Mouse (Mus musculus): Measurements from ENCODE around the gene Hist2h2be. TPM values are rescaled to one million over a fixed set of nuclear protein-coding genes. Genes with fewer than 3 reads are reported as not detected.
A peak's percentile ranks its signal among the peaks of the same experiment; 100 is the strongest.
"Not testable (repeated sequence)": the region's sequence is repeated elsewhere in the genome, so short reads cannot be mapped to it uniquely, and the experiment has no call there.

The Hist2h2be gene
- polyA plus RNA-seq, 1 experiment from 2014 or later: 9.4 TPM

GRCm38 (mm10) chr3:96231758-96232120, 10.8 kb downstream of the Hist2h2be start:
- no peak overlapping the region for H3K4me2 ChIP-seq (ENCODE audit: low read depth, low read length)
- no peak overlapping the region for H3K4me3 ChIP-seq (ENCODE audit: low read length)
- no peak overlapping the region for H3K9ac ChIP-seq (ENCODE audit: low read length)
- H3K9me3 ChIP-seq (replicated peaks; ENCODE audit: control insufficient read depth, low read length): no peaks in the 10 kb centered on the region
- no peaks in the 10 kb centered on the region for H3K36me3 ChIP-seq (ENCODE audit: control insufficient read depth, insufficient read depth)
- H3K27ac ChIP-seq (ENCODE audit: low read length): no peak overlapping the region
- ATAC-seq (replicated peaks; ENCODE audit: extremely low read depth, insufficient read depth, low FRiP score): no peak
- H3K4me1 ChIP-seq (ENCODE audit: control insufficient read depth, insufficient read depth, low read length): no peaks in the 10 kb centered on the region
- WGBS: 41% methylated on average over 2 of the region's 2 CpGs
- H3K27me3 ChIP-seq (ENCODE audit: control insufficient read depth, insufficient read depth, low read length): no peaks in the 10 kb centered on the region

- ATAC-seq (replicated peaks; ENCODE audit: extremely low read depth, insufficient read depth, low FRiP score): no peak
- Histone ChIP-seq H3K4me2 (ENCODE audit: low read depth, low read length) (no peak overlapping the region), H3K9me3 (replicated peaks; ENCODE audit: control insufficient read depth, low read length) (no peaks in the 10 kb centered on the region), H3K27ac (ENCODE audit: low read length) (no peak overlapping the region), H3K4me3 (ENCODE audit: low read length) (no peak overlapping the region), H3K9ac (ENCODE audit: low read length) (no peak overlapping the region), H3K36me3 (ENCODE audit: control insufficient read depth, insufficient read depth) (no peaks in the 10 kb centered on the region), H3K4me1 (ENCODE audit: control insufficient read depth, insufficient read depth, low read length) (peaks cover 7% of the 10 kb centered on the region), H3K27me3 (ENCODE audit: control insufficient read depth, insufficient read depth, low read length) (no peaks in the 10 kb centered on the region)
- 89% methylated on average over 2 of the region's 2 CpGs for WGBS
These were observed 14.0 kb downstream of the Hist2h2be start for GRCm38 (mm10) chr3:96234914-96235313.

- peaks cover 9% of the 10 kb centered on the region for H3K4me1 ChIP-seq (ENCODE audit: control insufficient read depth, insufficient read depth, low read length)
These were observed 14.9 kb downstream of the Hist2h2be start for GRCm38 (mm10) chr3:96235836-96236235.

GRCm38 (mm10) chr3:96236834-96237334, 16.0 kb downstream of the Hist2h2be start:
- no peaks in the 10 kb centered on the region for H3K27me3 ChIP-seq (ENCODE audit: control insufficient read depth, insufficient read depth, low read length)
- H3K27ac ChIP-seq (ENCODE audit: low read length): no peak overlapping the region
- 78% methylated on average over 4 of the region's 4 CpGs for WGBS
- ATAC-seq (replicated peaks; ENCODE audit: extremely low read depth, insufficient read depth, low FRiP score): no peak
- H3K4me3 ChIP-seq (ENCODE audit: low read length): peak overlapping the region; percentile 56
- no peaks in the 10 kb centered on the region for H3K9me3 ChIP-seq (replicated peaks; ENCODE audit: control insufficient read depth, low read length)
- H3K9ac ChIP-seq (ENCODE audit: low read length): peak overlapping the region; percentile 71
- no peaks in the 10 kb centered on the region for H3K36me3 ChIP-seq (ENCODE audit: control insufficient read depth, insufficient read depth)
- peaks cover 10% of the 10 kb centered on the region for H3K4me1 ChIP-seq (ENCODE audit: control insufficient read depth, insufficient read depth, low read length)
- H3K4me2 ChIP-seq (ENCODE audit: low read depth, low read length): peak overlapping the region; percentile 64

More at GRCm38 (mm10) chr3:96235836-96236235, 14.9 kb downstream of the Hist2h2be start:
- Histone ChIP-seq H3K4me2 (ENCODE audit: low read depth, low read length) (no peak overlapping the region), H3K9me3 (replicated peaks; ENCODE audit: control insufficient read depth, low read length) (no peaks in the 10 kb centered on the region), H3K27ac (ENCODE audit: low read length) (no peak overlapping the region), H3K9ac (ENCODE audit: low read length) (no peak overlapping the region), H3K27me3 (ENCODE audit: control insufficient read depth, insufficient read depth, low read length) (no peaks in the 10 kb centered on the region), H3K36me3 (ENCODE audit: control insufficient read depth, insufficient read depth) (no peaks in the 10 kb centered on the region), H3K4me3 (ENCODE audit: low read length) (no peak overlapping the region)
- WGBS: 47% methylated on average over 3 of the region's 3 CpGs
- ATAC-seq (replicated peaks; ENCODE audit: extremely low read depth, insufficient read depth, low FRiP score): no peak

GRCm38 (mm10) chr3:96237335-96237903, 16.5 kb downstream of the Hist2h2be start:
- no peak for ATAC-seq (replicated peaks; ENCODE audit: extremely low read depth, insufficient read depth, low FRiP score)
- H3K4me2 ChIP-seq (ENCODE audit: low read depth, low read length): peak overlapping the region; percentile 64
- WGBS: 28% methylated on average over 7 of the region's 7 CpGs

GRCm38 (mm10) chr3:96237904-96238511, 17.1 kb downstream of the Hist2h2be start:
- Histone ChIP-seq H3K9me3 (replicated peaks; ENCODE audit: control insufficient read depth, low read length) (no peaks in the 10 kb centered on the region), H3K9ac (ENCODE audit: low read length) (peak overlapping the region; percentile 71), H3K4me2 (ENCODE audit: low read depth, low read length) (peak overlapping the region; percentile 64), H3K27me3 (ENCODE audit: control insufficient read depth, insufficient read depth, low read length) (no peaks in the 10 kb centered on the region), H3K27ac (ENCODE audit: low read length) (peak overlapping the region; percentile 63), H3K4me1 (ENCODE audit: control insufficient read depth, insufficient read depth, low read length) (peaks cover 10% of the 10 kb centered on the region), H3K4me3 (ENCODE audit: low read length) (peak overlapping the region; percentile 56), H3K36me3 (ENCODE audit: control insufficient read depth, insufficient read depth) (no peaks in the 10 kb centered on the region)
- ATAC-seq (replicated peaks; ENCODE audit: extremely low read depth, insufficient read depth, low FRiP score): no peak
- WGBS: under 1% methylated on average over 12 of the region's 12 CpGs

More at GRCm38 (mm10) chr3:96237335-96237903, 16.5 kb downstream of the Hist2h2be start:
- H3K9ac ChIP-seq (ENCODE audit: low read length): peak overlapping the region; percentile 71
- H3K9me3 ChIP-seq (replicated peaks; ENCODE audit: control insufficient read depth, low read length): no peaks in the 10 kb centered on the region
- peaks cover 10% of the 10 kb centered on the region for H3K4me1 ChIP-seq (ENCODE audit: control insufficient read depth, insufficient read depth, low read length)
- H3K27ac ChIP-seq (ENCODE audit: low read length): peak overlapping the region; percentile 25; the same call in 1 of the 2 replicates
- H3K27me3 ChIP-seq (ENCODE audit: control insufficient read depth, insufficient read depth, low read length): no peaks in the 10 kb centered on the region
- H3K36me3 ChIP-seq (ENCODE audit: control insufficient read depth, insufficient read depth): no peaks in the 10 kb centered on the region
- H3K4me3 ChIP-seq (ENCODE audit: low read length): peak overlapping the region; percentile 56

- 0% methylated on average over 10 of the region's 68 CpGs for WGBS
- H3K27ac ChIP-seq (ENCODE audit: low read length): peak within 1 kb of the TSS; percentile 77
- peak within 1 kb of the TSS; percentile 71 for H3K9ac ChIP-seq (ENCODE audit: low read length)
- not testable (repeated sequence) for H3K27me3 ChIP-seq (ENCODE audit: control insufficient read depth, insufficient read depth, low read length); H3K36me3 ChIP-seq (ENCODE audit: control insufficient read depth, insufficient read depth); H3K9me3 ChIP-seq (replicated peaks; ENCODE audit: control insufficient read depth, low read length)
- H3K4me2 ChIP-seq (ENCODE audit: low read depth, low read length): peak within 1 kb of the TSS; percentile 64
- peak; percentile 90 for ATAC-seq (replicated peaks; ENCODE audit: extremely low read depth, insufficient read depth, low FRiP score)
- peak within 1 kb of the TSS; percentile 56 for H3K4me3 ChIP-seq (ENCODE audit: low read length)
- H3K4me1 ChIP-seq (ENCODE audit: control insufficient read depth, insufficient read depth, low read length): peaks cover 17% of the 10 kb centered on the region
These were observed 18.3 kb downstream of the Hist2h2be start, which contains the start of gene Hist2h3c2 for GRCm38 (mm10) chr3:96238954-96239793. Gene Hist2h3c2, minus strand, starts transcription at chr3:96239127.

GRCm38 (mm10) chr3:96239949-96240798, 19.3 kb downstream of the Hist2h2be start, which contains the start of gene Hist2h2aa2:
Gene Hist2h2aa2, minus strand, starts transcription at chr3:96240276.
- H3K9me3 ChIP-seq (replicated peaks; ENCODE audit: control insufficient read depth, low read length); H3K27me3 ChIP-seq (ENCODE audit: control insufficient read depth, insufficient read depth, low read length); H3K36me3 ChIP-seq (ENCODE audit: control insufficient read depth, insufficient read depth): not testable (repeated sequence)
- peak within 1 kb of the TSS; percentile 57 for H3K4me2 ChIP-seq (ENCODE audit: low read depth, low read length)
- WGBS: 4% methylated on average over 31 of the region's 85 CpGs
- peaks cover 22% of the 10 kb centered on the region for H3K4me1 ChIP-seq (ENCODE audit: control insufficient read depth, insufficient read depth, low read length)
- H3K4me3 ChIP-seq (ENCODE audit: low read length): peak within 1 kb of the TSS; percentile 40
- H3K9ac ChIP-seq (ENCODE audit: low read length): peak within 1 kb of the TSS; percentile 71
- H3K27ac ChIP-seq (ENCODE audit: low read length): peak within 1 kb of the TSS; percentile 87
- peak; percentile 76 for ATAC-seq (replicated peaks; ENCODE audit: extremely low read depth, insufficient read depth, low FRiP score)
